Mouse (Mus musculus) testis, adult 2 months (tissue): ENCODE results near the gene Sgo2a. TPM values are rescaled to one million over a fixed set of nuclear protein-coding genes. Genes with fewer than 3 reads are reported as not detected.

Experiments used
- H3K27ac ChIP-seq: fragments of 200-500 bp; 2 replicates; pipeline ENCODE4 v1.5.1; 2012; ENCODE audit warnings: low read depth, low read length; ENCODE audit not compliant: control insufficient read depth, insufficient read depth
- H3K27me3 ChIP-seq: fragments of 200-500 bp; 2 replicates; pipeline ENCODE4 v1.6.1; 2012; ENCODE audit warnings: mild to moderate bottlenecking, low read length, moderate library complexity; ENCODE audit not compliant: control insufficient read depth, insufficient read depth
- H3K36me3 ChIP-seq: fragments of 200-500 bp; 2 replicates; pipeline ENCODE4 v1.6.1; 2012; ENCODE audit warnings: mild to moderate bottlenecking, low read length; ENCODE audit not compliant: control insufficient read depth, insufficient read depth
- H3K4me1 ChIP-seq: fragments of 200-500 bp; 2 replicates; pipeline ENCODE4 v1.6.1; 2012; ENCODE audit warnings: low read length; ENCODE audit not compliant: control insufficient read depth, insufficient read depth
- H3K4me3 ChIP-seq: fragments of 200-500 bp; 2 replicates; pipeline ENCODE4 v1.5.1; 2012; ENCODE audit warnings: low read depth, mild to moderate bottlenecking, low read length, moderate library complexity, mixed read lengths; ENCODE audit not compliant: control insufficient read depth
- CTCF ChIP-seq: fragments of 200-500 bp; IDR thresholded peaks from 2 replicates; pipeline ENCODE4 v1.5.1; 2012; ENCODE audit warnings: low read depth, mild to moderate bottlenecking, inconsistent platforms, low read length, moderate library complexity; ENCODE audit not compliant: control insufficient read depth, insufficient read depth, insufficient replicate concordance
- POLR2A ChIP-seq: fragments of 200-500 bp; IDR thresholded peaks from 2 replicates; pipeline ENCODE4 v1.6.1; 2012; ENCODE audit warnings: low read depth, mild to moderate bottlenecking, inconsistent platforms, low read length, moderate library complexity; ENCODE audit not compliant: control insufficient read depth
- polyA plus RNA-seq: library from polyadenylated mRNA; depleted of rRNA; stranded (reverse); fragments of >200 nt; gene quantifications from 2 replicates; pipeline ENCODE4 v1.2.3, GENCODE M21; 2012

Sgo2a gene
- polyA plus RNA-seq, 1 experiment, result 4.2 TPM

DNA sequence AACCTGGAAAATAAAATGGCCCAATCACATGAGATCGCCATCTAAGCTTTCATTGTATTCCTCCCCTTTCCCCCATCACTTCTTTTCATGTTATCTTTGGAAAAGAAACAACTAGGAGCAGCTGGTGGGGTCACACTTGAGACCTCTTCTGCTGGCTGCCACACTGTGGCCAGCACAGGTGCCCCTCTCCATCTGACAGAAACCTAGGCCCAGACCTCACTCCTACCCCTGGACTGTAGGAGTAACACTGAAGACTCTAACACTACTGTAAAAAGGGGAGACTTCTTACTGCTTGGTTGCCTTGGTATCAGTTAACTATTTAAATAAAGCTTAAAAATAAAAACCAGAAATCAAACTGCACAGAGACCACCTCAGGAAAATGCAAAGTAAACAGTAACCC, 40.0 kb upstream of the Sgo2a start:
- Histone ChIP-seq H3K36me3 (no peaks in the 10 kb centered on the region; the same call in 1 of the 2 replicates), H3K27me3 (no peaks in the 10 kb centered on the region), H3K27ac (no peak overlapping the region), H3K4me1 (no peaks in the 10 kb centered on the region), H3K4me3 (no peak overlapping the region)
- no peak for TF ChIP-seq CTCF
- no peak for TF ChIP-seq POLR2A

DNA sequence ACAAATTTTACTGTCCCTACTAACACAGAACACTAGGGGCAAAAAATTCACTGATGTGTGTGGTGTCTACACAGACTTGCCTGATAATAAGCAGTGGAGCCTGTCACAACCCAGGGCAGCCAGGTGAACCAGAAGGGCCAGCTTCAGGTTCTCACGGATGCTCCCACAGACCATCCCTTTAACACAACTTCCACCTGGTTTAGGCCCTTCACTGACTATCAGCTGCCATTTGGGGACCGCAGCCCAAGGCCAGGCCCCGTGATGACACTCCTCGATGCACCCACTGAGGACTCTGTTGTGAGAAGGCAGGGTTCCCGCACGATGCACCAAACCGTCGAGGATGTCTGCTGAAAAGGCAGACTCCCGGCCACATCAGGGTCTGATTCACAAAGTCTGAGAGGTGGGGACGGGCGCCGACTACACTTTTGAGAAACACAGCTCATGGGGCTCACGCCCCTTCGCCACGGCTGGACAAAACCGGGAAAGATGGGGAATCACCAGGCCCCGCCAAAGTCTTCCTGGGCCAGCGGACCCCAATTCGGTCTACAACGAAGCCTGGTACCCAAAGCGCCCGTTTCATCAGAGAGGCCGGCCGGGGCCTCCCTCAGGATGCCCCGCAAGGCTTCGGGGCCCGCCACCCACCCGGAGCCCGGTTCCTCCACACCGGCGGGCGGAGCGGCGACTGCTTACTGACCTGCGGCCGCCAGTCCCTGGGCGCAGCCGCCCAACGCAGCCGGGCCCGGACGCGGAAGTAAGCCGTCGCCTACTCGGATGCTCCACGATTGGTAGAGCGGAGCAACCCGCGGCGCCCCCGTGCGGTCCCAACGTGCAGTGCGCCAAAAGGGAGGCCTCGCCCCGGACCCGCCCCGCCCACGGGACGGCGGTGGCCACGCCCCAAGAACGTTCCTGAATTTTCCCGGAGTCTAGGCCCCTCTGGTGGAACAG, 26.2 kb upstream of the Sgo2a start:
- Histone ChIP-seq H3K27ac (peak overlapping the region; percentile 89), H3K36me3 (no peaks in the 10 kb centered on the region), H3K4me3 (peak overlapping the region; percentile 97), H3K4me1 (peaks cover 4% of the 10 kb centered on the region), H3K27me3 (no peaks in the 10 kb centered on the region)
- TF ChIP-seq POLR2A (peak; percentile 96), CTCF (peak; percentile 77; the same call in 1 of the 2 replicates)

DNA sequence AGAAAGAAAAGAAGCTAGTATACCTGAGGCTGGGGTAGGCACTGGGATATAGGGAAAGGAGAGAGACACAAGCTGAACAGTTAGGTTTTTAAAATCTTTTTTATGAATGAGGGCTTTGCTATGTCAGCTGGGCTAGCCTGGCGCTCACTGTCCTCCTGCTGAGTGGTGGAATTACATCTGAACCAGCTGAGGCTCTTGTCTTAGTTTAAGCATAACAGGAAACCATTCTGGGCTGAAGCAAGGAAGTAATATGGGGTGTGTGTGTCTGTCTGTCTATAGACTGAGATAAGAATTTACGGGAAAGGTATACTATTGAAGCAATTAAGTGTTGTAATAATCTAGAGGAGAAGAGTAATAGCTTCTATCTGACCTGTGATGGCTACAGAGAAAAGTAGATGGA, 24.2 kb upstream of the Sgo2a start:
- no peak overlapping the region for H3K4me3 ChIP-seq
- TF ChIP-seq POLR2A (no peak), CTCF (no peak)
- no peaks in the 10 kb centered on the region for H3K36me3 ChIP-seq
- no peaks in the 10 kb centered on the region for H3K27me3 ChIP-seq
- H3K27ac ChIP-seq, result no peak overlapping the region
- peaks cover 4% of the 10 kb centered on the region for H3K4me1 ChIP-seq

DNA sequence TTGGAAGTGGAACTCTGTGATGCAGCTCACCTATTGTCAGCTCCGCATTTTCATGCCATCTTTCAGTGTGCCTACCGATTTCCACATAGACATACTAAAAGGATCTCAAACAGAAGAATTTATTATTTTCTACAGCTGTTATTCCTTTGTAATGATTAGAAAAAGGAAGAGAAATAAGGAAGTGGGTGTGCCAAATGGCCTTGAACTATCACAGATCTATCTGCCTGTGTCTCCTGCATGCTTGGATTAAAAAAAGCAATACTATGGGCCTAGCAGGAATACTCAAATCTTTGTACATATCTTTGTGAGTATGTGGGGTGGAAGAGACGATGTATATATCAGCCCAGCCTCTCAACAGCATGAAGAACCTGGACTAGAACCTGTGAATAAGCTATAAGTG, 18.9 kb upstream of the Sgo2a start:
- TF ChIP-seq CTCF (no peak), POLR2A (no peak)
- Histone ChIP-seq H3K27me3 (no peaks in the 10 kb centered on the region), H3K36me3 (no peaks in the 10 kb centered on the region), H3K4me3 (no peak overlapping the region), H3K27ac (no peak overlapping the region), H3K4me1 (no peaks in the 10 kb centered on the region)

DNA sequence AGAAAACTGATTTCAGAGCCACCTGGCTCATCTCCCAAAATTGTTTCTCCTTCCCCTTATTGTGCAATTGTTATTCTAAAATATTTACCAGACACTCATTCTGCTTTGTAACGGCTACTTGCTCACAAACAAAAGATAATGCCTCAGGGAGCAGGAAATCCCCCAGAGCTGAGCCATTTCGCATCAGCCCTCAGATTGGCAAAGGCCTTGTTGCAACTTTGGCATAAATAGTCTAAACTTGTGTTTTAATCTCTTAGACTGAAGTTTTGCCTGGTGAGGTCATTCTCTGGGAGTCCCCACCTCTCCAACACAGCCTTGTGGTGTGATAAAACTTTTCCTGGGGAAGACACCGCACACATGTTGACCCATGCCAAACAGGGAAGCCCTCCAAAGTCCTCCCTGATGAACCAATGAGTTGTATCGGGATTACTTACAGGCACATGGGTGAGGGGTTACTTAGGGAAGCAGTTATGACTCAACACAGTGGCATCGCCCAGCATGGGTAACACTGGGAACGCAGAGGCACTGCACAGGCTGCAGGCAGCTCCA, 6.6 kb upstream of the Sgo2a start:
- Histone ChIP-seq H3K4me1 (peaks cover 2% of the 10 kb centered on the region; the same call in 1 of the 2 replicates), H3K36me3 (no peaks in the 10 kb centered on the region), H3K4me3 (peak overlapping the region; percentile 19), H3K27me3 (no peaks in the 10 kb centered on the region), H3K27ac (no peak overlapping the region)
- TF ChIP-seq CTCF, result no peak

DNA sequence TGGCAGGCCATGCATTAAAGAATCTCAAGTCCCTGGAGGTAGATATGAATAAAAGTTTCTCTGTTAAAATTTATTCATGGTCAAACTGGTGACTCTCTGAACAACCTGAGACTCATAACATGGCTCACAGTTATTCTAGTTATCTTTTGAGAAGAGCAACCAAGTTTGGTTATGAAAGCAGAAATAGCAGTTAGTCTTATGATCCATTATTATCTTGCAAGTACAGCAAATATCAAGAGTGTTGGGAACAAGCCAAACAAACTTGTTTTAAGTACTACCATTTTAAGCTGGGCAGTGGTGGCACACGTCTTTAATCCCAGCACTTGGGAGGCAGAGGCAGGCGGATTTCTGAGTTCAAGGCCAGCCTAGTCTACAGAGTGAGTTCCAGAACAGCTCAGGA, 4.5 kb upstream of the Sgo2a start:
- no peaks in the 10 kb centered on the region for H3K27me3 ChIP-seq
- peaks cover 2% of the 10 kb centered on the region for H3K4me1 ChIP-seq
- H3K27ac ChIP-seq, result no peak overlapping the region
- no peak for TF ChIP-seq POLR2A
- no peak for TF ChIP-seq CTCF
- H3K36me3 ChIP-seq, result no peaks in the 10 kb centered on the region
- no peak overlapping the region for H3K4me3 ChIP-seq

DNA sequence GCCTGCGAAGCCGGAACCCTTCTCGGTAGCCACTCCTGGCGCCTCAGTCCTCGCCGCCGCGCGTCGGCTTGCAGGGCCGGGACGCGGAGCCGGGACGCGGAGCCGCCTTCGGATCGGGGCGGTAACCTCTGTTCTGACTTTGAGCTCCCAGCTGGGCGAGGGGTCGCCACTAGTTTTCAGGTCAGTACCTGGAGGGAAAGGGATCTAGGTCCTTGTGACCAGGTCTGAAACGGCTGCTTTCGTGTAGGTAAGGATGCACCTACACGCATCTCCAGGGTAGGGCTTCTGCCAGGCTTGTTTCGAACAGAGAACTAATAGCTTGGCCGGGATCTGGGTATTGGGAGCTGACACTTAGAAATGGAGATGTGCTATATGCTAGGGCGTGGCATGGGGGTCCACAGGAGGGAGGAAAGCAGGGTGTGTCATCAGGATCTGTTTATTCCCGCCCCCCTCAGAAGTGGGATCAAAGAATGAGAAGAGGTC, 403 bp downstream of the Sgo2a start:
- Histone ChIP-seq H3K4me3 (peak overlapping the region; percentile 95), H3K27me3 (no peaks in the 10 kb centered on the region), H3K36me3 (no peaks in the 10 kb centered on the region), H3K4me1 (peaks cover 8% of the 10 kb centered on the region), H3K27ac (peak overlapping the region; percentile 93)
- TF ChIP-seq CTCF, result no peak
- no peak for TF ChIP-seq POLR2A
